Mouse (Mus musculus): Measurements from ENCODE around the gene Wdr91.
A peak's percentile ranks its signal among the peaks of the same experiment; 100 is the strongest.

The Wdr91 gene

DNA sequence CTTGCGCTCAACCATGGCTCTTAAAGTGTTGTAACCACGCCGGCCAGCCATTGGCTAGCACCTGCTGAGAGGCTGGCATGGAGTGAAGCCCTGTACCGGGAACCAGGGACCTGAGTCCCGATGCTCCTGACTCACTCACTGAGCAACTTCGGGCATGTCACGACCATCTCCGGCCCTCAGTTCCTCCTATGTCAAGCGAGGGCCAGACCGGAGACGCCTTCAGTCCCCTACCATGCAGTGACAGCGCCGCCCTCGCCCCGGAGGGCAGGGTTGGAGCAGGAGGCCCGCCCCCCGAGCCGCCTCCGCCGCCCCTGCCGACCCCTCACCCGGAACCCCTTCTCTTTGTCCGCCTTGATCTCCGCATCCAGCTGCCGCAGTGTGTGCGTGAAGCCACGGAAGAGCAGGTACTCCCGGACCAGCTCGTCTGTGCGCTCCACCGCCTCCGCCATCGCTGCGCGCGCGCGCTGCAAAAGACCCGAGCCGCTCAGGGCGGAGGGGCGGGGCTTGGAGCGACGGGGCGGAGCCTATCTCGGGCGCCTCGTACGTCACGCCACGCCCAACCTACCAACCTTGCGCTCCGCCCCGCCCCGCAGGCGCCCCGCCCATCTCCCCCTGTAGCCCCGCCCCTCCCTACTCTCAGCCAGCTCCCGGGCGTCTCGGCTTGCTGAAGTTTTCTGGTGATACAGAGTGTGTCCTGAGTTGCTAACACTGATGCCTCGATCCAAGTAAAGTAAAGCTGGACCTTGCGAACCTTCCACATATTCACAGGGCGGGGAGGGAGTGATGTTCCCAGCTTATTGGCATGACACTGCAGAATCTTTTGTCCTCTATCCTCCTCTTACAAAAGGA lies at the start of gene Wdr91:
Wdr91 (minus strand) TSS at position 506 of the 849 bp plus-strand sequence.
- DNase-seq (ENCODE audit: low spot score) = peak; percentile 72

DNA sequence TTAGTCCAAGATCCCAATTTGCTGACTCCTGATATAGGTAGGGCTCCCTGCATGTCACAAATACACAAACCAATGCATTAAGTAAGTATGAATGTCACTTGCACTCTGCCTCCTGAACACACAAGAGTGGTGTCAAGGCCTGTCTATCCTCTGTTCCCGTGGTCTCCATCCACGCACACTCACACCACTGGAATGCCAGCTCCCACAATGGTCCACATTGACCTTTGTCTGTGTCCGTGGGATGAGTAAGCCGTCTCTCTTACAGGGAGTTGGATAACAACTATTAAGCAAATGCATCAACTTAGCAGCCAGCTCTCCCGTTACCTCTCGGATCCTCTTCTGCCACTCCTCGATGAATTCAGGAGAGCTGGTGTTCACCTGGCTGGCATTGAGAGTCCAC lies 48.5 kb upstream of the Wdr91 start:
- DNase-seq (ENCODE audit: low spot score) = no peak

DNA sequence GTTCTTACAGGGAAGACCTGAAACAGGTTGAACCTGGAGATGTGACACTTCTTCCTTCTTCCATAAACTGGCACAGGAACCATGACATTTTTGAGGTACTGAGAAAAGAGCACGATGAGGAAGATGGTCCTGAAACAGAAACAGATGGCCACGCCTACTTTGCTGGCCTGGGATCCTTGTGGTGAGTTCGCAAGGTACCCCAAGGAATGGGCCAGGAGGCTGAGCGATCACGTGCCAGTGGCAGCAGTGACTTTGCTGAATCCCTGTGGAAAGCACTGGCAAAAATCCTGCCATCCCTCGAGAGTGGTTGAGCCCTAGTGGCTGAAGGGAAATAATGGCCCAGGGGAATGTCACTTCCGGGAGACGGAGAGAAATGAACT lies 45.2 kb upstream of the Wdr91 start:
- DNase-seq (ENCODE audit: low spot score) = no peak

GRCm38 (mm10) chr6:34954926-34955861 lies 44.5 kb upstream of the Wdr91 start:
- DNase-seq (ENCODE audit: low spot score) = no peak

- no peak for DNase-seq (ENCODE audit: low spot score)
Measured at GRCm38 (mm10) chr6:34951956-34952667, 41.4 kb upstream of the Wdr91 start.

GRCm38 (mm10) chr6:34951518-34951917 lies 40.8 kb upstream of the Wdr91 start:
- DNase-seq (ENCODE audit: low spot score) = no peak

- no peak for DNase-seq (ENCODE audit: low spot score)
Measured at GRCm38 (mm10) chr6:34948461-34948860, 37.8 kb upstream of the Wdr91 start.

GRCm38 (mm10) chr6:34946486-34947079 lies 35.9 kb upstream of the Wdr91 start:
- DNase-seq (ENCODE audit: low spot score) = no peak

GRCm38 (mm10) chr6:34943499-34943898 lies 32.8 kb upstream of the Wdr91 start:
- no peak for DNase-seq (ENCODE audit: low spot score)

DNA sequence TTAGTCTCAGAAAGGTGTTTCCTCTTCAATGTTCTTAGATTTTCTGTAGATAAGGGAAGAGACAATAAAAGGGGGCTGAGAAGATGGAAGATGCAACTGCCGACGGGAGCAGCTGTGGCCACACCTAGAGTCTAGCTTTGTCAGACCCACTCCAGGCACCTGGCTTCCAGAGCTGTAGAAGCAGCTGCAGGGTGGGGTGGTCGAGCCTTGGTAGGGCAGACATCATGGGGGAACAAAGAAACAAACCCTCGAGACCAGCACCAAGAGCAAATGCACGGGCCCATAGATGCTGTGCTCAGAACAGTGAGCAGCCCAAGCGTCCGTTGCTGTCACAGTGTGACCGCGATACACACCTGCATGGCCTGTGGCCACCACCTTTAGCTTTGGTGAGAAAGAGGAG lies 31.8 kb upstream of the Wdr91 start:
- DNase-seq (ENCODE audit: low spot score) = no peak

GRCm38 (mm10) chr6:34941496-34941895 lies 30.8 kb upstream of the Wdr91 start:
- DNase-seq (ENCODE audit: low spot score) = no peak

- no peak for DNase-seq (ENCODE audit: low spot score)
Measured at GRCm38 (mm10) chr6:34939451-34939850, 28.8 kb upstream of the Wdr91 start.

- no peak for DNase-seq (ENCODE audit: low spot score)
Measured at GRCm38 (mm10) chr6:34938929-34939325, 28.3 kb upstream of the Wdr91 start.

DNA sequence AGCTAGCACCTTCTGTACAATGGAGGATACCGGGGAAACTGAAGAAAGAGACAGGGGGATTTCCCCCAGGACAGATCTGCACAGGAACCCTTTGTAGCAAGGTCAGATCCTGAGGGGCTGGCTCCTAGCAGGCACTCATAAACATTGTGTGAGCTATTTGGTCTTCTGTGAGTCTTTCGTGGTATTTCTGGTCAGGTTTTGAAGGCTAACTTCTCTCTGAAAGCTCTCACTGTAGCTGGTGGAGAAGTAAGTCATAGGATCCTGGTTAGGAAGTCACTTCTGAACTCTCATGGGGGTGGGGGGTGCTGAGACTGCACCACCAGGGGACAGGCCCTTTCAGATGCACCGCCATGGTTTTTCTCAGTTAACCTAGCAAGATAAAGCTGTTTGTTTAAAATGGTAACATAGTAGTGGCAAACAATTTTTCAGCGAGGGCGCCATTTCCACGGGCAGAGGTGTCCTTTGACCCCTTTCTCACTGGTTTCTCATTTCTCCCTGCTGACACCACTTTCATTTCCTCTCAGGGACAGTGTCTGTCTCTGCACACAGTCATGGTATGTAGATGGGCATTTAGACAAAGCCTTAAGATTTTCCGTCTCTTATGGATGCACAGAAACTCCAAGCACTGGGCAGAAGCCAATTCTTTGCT lies 27.7 kb upstream of the Wdr91 start:
- DNase-seq (ENCODE audit: low spot score) = no peak

- no peak for DNase-seq (ENCODE audit: low spot score)
Measured at GRCm38 (mm10) chr6:34936743-34937142, 26.1 kb upstream of the Wdr91 start.

- no peak for DNase-seq (ENCODE audit: low spot score)
Measured at GRCm38 (mm10) chr6:34932633-34933032, 22.0 kb upstream of the Wdr91 start.

GRCm38 (mm10) chr6:34927594-34927993 lies 16.9 kb upstream of the Wdr91 start:
- no peak for DNase-seq (ENCODE audit: low spot score)

DNA sequence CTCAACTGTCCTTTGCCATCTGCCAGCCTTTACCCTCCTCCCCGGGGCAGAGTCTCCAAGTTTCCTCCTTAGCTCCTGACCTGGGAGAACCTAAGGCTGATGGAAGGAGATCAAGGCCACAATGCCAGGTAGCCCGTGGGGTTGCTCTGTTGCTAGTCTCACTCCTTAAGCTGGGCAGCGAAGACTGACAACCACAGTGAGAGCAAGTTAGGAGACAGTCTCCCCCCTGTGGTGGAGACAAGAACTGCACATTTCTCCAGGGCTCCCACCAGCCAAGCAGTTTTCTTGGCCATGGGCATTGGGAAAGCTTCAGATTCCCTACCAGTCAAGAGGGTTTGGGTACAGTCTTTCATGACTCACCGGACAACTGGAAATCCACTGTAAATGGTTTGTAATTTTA lies 16.5 kb upstream of the Wdr91 start:
- DNase-seq (ENCODE audit: low spot score) = peak; percentile 24

- DNase-seq (ENCODE audit: low spot score) = no peak
Measured at GRCm38 (mm10) chr6:34921941-34922340, 11.3 kb upstream of the Wdr91 start.

- DNase-seq (ENCODE audit: low spot score) = no peak
Measured at GRCm38 (mm10) chr6:34920631-34921030, 10.0 kb upstream of the Wdr91 start.

DNA sequence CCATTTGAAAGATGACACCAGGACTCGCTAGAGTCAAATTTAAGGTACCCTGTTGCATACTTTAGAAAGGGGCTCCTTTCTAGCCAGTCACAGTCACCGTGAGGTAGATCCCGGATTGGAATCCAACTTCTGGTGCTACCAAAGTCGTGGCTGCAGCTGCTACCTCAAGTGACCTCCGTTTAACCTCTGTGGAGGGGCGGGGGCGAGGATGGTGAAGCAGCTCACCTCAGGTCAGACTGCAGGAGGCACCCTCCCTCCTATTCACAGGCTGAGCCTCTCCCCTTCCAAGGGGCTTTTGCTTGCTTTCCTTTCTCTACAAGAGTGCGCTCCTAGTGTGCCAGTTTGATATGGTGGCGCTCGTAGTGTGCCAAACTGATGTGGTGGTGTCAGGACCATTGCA lies 9.3 kb upstream of the Wdr91 start, which contains the start of gene Stra8:
Stra8 (plus strand) TSS at position 208 of the 400 bp plus-strand sequence.
- no peak for DNase-seq (ENCODE audit: low spot score)

Measured in ovary, postnatal 10 days (tissue).